16 mouse cellular contexts compared by ENCODE assay signal in the genomic region with DNA sequence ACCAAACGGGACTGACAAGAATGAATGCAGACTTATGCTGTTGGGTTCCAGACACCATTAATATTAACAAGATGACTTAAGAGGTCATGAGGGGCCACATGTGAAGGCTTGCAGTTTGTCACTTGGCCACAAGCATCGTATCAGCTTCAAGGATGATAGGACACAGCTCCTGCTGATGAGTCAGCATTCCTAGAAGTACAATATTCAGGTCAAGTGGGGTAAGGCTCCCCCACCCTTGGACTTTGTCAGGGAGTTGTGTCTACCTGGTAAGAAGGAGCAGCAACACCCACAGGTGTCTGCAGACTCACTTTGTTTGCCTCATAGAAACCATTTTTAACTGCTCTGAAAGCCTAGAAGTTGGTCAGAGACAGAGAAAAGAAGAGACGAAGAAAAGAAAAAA.
"Had no signal": no experiment of that assay in that cellular context is flagged by ENCODE, and none has a peak within 500 bp of the region (broad histone marks: within the 10 kb centered on the region; RNA-seq: fewer than 3 reads in every experiment).

No protein-coding gene starts in this region.

- H3K4me2 ChIP-seq: lung, embryonic 15.5 days; midbrain, embryonic 11.5 days; midbrain, embryonic 13.5 days; midbrain, embryonic 15.5 days; neural tube, embryonic 12.5 days; stomach, embryonic 15.5 days had no signal

- ATAC-seq: lung, postnatal 0 days; midbrain, embryonic 13.5 days; midbrain, embryonic 15.5 days had no signal

- H3K4me1 ChIP-seq: lung, embryonic 15.5 days; midbrain, embryonic 15.5 days; neural tube, embryonic 12.5 days; stomach, embryonic 15.5 days had no signal

- DNase-seq: lung, adult 18-20 months; lung, postnatal 14 days; lung, postnatal 36 days; right cerebral cortex, postnatal 14 days; thymus, adult 18-20 months; thymus, postnatal 14 days; thymus, postnatal 36 days had no signal

- H3K4me3 ChIP-seq: lung, embryonic 15.5 days; megakaryocyte, embryonic 14.5 days; midbrain, embryonic 13.5 days; midbrain, embryonic 15.5 days; neural tube, embryonic 12.5 days; stomach, embryonic 15.5 days had no signal

- H3K27ac ChIP-seq: lung, embryonic 15.5 days; macrophage; midbrain, embryonic 13.5 days; midbrain, embryonic 15.5 days; neural tube, embryonic 12.5 days; stomach, embryonic 15.5 days had no signal

- H3K9ac ChIP-seq: lung, embryonic 15.5 days; midbrain, embryonic 13.5 days; midbrain, embryonic 15.5 days; neural tube, embryonic 12.5 days; stomach, embryonic 15.5 days had no signal

- H3K27me3 ChIP-seq: lung, embryonic 15.5 days; midbrain, embryonic 13.5 days; midbrain, embryonic 15.5 days; neural tube, embryonic 12.5 days; stomach, embryonic 15.5 days had no signal

- H3K36me3 ChIP-seq: lung, embryonic 15.5 days; midbrain, embryonic 13.5 days; midbrain, embryonic 15.5 days; neural tube, embryonic 12.5 days; stomach, embryonic 15.5 days had no signal

- H3K9me3 ChIP-seq: lung, embryonic 15.5 days; midbrain, embryonic 13.5 days; midbrain, embryonic 15.5 days; neural tube, embryonic 12.5 days; stomach, embryonic 15.5 days had no signal
